Mouse (Mus musculus) kidney, postnatal 14 days (tissue): ENCODE data around the gene Ttll1.
"Not testable (repeated sequence)": the region's sequence is repeated elsewhere in the genome, so short reads cannot be mapped to it uniquely, and the experiment has no call there.

Source experiments
- DNase-seq: peaks from one replicate; pipeline ENCODE4 v3.0.0; 2022; ENCODE audit warnings: mixed read lengths

Gene Ttll1

GRCm38 (mm10) chr15:83523196-83523595 is 12.5 kb upstream of the Ttll1 start:
- DNase-seq, result no peak

- no peak for DNase-seq
These were observed 10.2 kb upstream of the Ttll1 start for GRCm38 (mm10) chr15:83520861-83521382.

- DNase-seq, result peak; percentile 83
These were observed 7.7 kb upstream of the Ttll1 start for GRCm38 (mm10) chr15:83518215-83519048.

GRCm38 (mm10) chr15:83515018-83515417 is 4.3 kb upstream of the Ttll1 start:
- no peak for DNase-seq

- DNase-seq, result no peak
These were observed 2.0 kb upstream of the Ttll1 start for GRCm38 (mm10) chr15:83512489-83513281.

- no peak for DNase-seq
These were observed 516 bp downstream of the Ttll1 start for GRCm38 (mm10) chr15:83509950-83510804.

GRCm38 (mm10) chr15:83501483-83501882 is 9.2 kb downstream of the Ttll1 start:
- DNase-seq, result not testable (repeated sequence)

GRCm38 (mm10) chr15:83500352-83500751 is 10.3 kb downstream of the Ttll1 start:
- DNase-seq, result peak; percentile 36

- DNase-seq, result no peak
These were observed 11.4 kb downstream of the Ttll1 start for GRCm38 (mm10) chr15:83499211-83499755.

GRCm38 (mm10) chr15:83497299-83497698 is 13.4 kb downstream of the Ttll1 start:
- no peak for DNase-seq

GRCm38 (mm10) chr15:83495787-83496367 is 14.8 kb downstream of the Ttll1 start:
- no peak for DNase-seq

GRCm38 (mm10) chr15:83495195-83495594 is 15.5 kb downstream of the Ttll1 start:
- DNase-seq, result no peak

GRCm38 (mm10) chr15:83494572-83494920 is 16.1 kb downstream of the Ttll1 start:
- DNase-seq, result no peak

GRCm38 (mm10) chr15:83493856-83494571 is 16.7 kb downstream of the Ttll1 start:
- DNase-seq, result no peak

GRCm38 (mm10) chr15:83491891-83492290 is 18.8 kb downstream of the Ttll1 start:
- DNase-seq, result no peak

- DNase-seq, result no peak
These were observed 21.2 kb downstream of the Ttll1 start for GRCm38 (mm10) chr15:83489471-83489870.

GRCm38 (mm10) chr15:83487477-83488115 is 23.1 kb downstream of the Ttll1 start:
- DNase-seq, result no peak

GRCm38 (mm10) chr15:83484311-83484710 is 26.4 kb downstream of the Ttll1 start:
- no peak for DNase-seq

- peak; percentile 25 for DNase-seq
These were observed 27.2 kb downstream of the Ttll1 start for GRCm38 (mm10) chr15:83483482-83483881.

- DNase-seq, result no peak
These were observed 28.0 kb downstream of the Ttll1 start for GRCm38 (mm10) chr15:83482645-83483224.
